Mouse (Mus musculus): Measurements from ENCODE around the gene AF067063. TPM values are rescaled to one million over a fixed set of nuclear protein-coding genes. Genes with fewer than 3 reads are reported as not detected.

Gene AF067063
- polyA plus RNA-seq, 1 experiment from 2014 or later, result not detected

GRCm38 (mm10) chr13:119783581-119783980 is 46.4 kb downstream of the AF067063 start:
- Histone ChIP-seq H3K4me2 (ENCODE audit: low read length) (no peak overlapping the region), H3K9ac (ENCODE audit: low read depth, low read length) (no peak overlapping the region), H3K27ac (ENCODE audit: low read length) (no peak overlapping the region), H3K9me3 (replicated peaks; ENCODE audit: control insufficient read depth, low read length, poor library complexity, severe bottlenecking) (no peaks in the 10 kb centered on the region), H3K36me3 (ENCODE audit: control insufficient read depth, insufficient read depth, low read length) (peaks cover 22% of the 10 kb centered on the region), H3K4me1 (ENCODE audit: control insufficient read depth, insufficient read depth, low read length) (peaks cover 1% of the 10 kb centered on the region), H3K4me3 (ENCODE audit: low read depth, low read length) (no peak overlapping the region), H3K27me3 (ENCODE audit: control insufficient read depth, insufficient read depth, low read depth, low read length) (no peaks in the 10 kb centered on the region)
- WGBS, result 87% methylated on average over 4 of the region's 4 CpGs
- no peak for ATAC-seq

Other genes with a start within 250 kb of the AF067063 start
- gene Ccl28, start 206.4 kb downstream of the AF067063 start, polyA plus RNA-seq (2015; fragmentation: Nextera tagmentation; extraction: Ambion mirVana), result 0.20 and 0.37 TPM in 2 replicates
- 635 and 644 TPM in 2 replicates for gene Hmgcs1, start 139.8 kb downstream of the AF067063 start, polyA plus RNA-seq (2015; fragmentation: Nextera tagmentation; extraction: Ambion mirVana)
- 5.5 and 7.0 TPM in 2 replicates for gene Nim1k, start 74.3 kb downstream of the AF067063 start, polyA plus RNA-seq (2015; fragmentation: Nextera tagmentation; extraction: Ambion mirVana)
- gene Zfp131, start 39.3 kb downstream of the AF067063 start, polyA plus RNA-seq (2015; fragmentation: Nextera tagmentation; extraction: Ambion mirVana), result 27.4 and 30.8 TPM in 2 replicates
- not detected in 2 replicates for gene D13Ertd608e, start 5.8 kb upstream of the AF067063 start, polyA plus RNA-seq (2015; fragmentation: Nextera tagmentation; extraction: Ambion mirVana)
- gene Tcstv1, start 64.6 kb upstream of the AF067063 start, polyA plus RNA-seq (2015; fragmentation: Nextera tagmentation; extraction: Ambion mirVana), result not detected in 2 replicates
- gene Gm21761, start 99.1 kb upstream of the AF067063 start, polyA plus RNA-seq (2015; fragmentation: Nextera tagmentation; extraction: Ambion mirVana), result not detected in 2 replicates
- not detected in 2 replicates for gene B020031M17Rik, start 120.6 kb upstream of the AF067063 start, polyA plus RNA-seq (2015; fragmentation: Nextera tagmentation; extraction: Ambion mirVana)
- not detected in 2 replicates for gene Gm36079, start 196.8 kb upstream of the AF067063 start, polyA plus RNA-seq (2015; fragmentation: Nextera tagmentation; extraction: Ambion mirVana)
- not detected in 2 replicates for gene Gm21188, start 222.0 kb upstream of the AF067063 start, polyA plus RNA-seq (2015; fragmentation: Nextera tagmentation; extraction: Ambion mirVana)